Mouse (Mus musculus) cerebellum, adult (tissue): Measurements from ENCODE around the gene Lrguk.
A peak's percentile ranks its signal among the peaks of the same experiment; 100 is the strongest.

ENCODE experiments used
- ATAC-seq: cut with Nextera tagmentation; 2 replicates; pipeline ENCODE4 v1.9.2; 2017; ENCODE audit warnings: mild to moderate bottlenecking, moderate library complexity, mixed read lengths; ENCODE audit not compliant: insufficient number of reproducible peaks, low FRiP score, low TSS enrichment

Lrguk gene

GRCm38 (mm10) chr6:34028933-34029745, at the start of gene Lrguk:
Lrguk (plus strand) TSS chr6:34029448.
- ATAC-seq, result peak; percentile 96

- ATAC-seq, result no peak
These were observed 46.5 kb upstream of the Lrguk start for GRCm38 (mm10) chr6:33982709-33983108.

- no peak for ATAC-seq
These were observed 42.1 kb upstream of the Lrguk start for GRCm38 (mm10) chr6:33987132-33987531.

GRCm38 (mm10) chr6:33992213-33993034, 36.8 kb upstream of the Lrguk start:
- no peak for ATAC-seq

GRCm38 (mm10) chr6:33993842-33994241, 35.4 kb upstream of the Lrguk start:
- no peak for ATAC-seq

GRCm38 (mm10) chr6:33998590-33998989, 30.7 kb upstream of the Lrguk start:
- no peak for ATAC-seq

- ATAC-seq, result no peak
These were observed 29.7 kb upstream of the Lrguk start for GRCm38 (mm10) chr6:33999530-33999929.

GRCm38 (mm10) chr6:34000644-34001043, 28.6 kb upstream of the Lrguk start:
- ATAC-seq, result no peak

- no peak for ATAC-seq
These were observed 26.2 kb upstream of the Lrguk start for GRCm38 (mm10) chr6:34003033-34003432.

- no peak for ATAC-seq
These were observed 15.8 kb upstream of the Lrguk start for GRCm38 (mm10) chr6:34013469-34013868.

GRCm38 (mm10) chr6:34029746-34030027, 439 bp downstream of the Lrguk start:
- peak; percentile 47; the same call in 1 of the 2 replicates for ATAC-seq

- no peak for ATAC-seq
These were observed 4.8 kb downstream of the Lrguk start for GRCm38 (mm10) chr6:34034096-34034495.

- no peak for ATAC-seq
These were observed 5.6 kb downstream of the Lrguk start for GRCm38 (mm10) chr6:34034577-34035461.

GRCm38 (mm10) chr6:34040624-34041235, 11.5 kb downstream of the Lrguk start:
- ATAC-seq, result peak; percentile 59; the same call in 1 of the 2 replicates

- ATAC-seq, result no peak
These were observed 12.5 kb downstream of the Lrguk start for GRCm38 (mm10) chr6:34041589-34042280.

- ATAC-seq, result no peak
These were observed 15.1 kb downstream of the Lrguk start for GRCm38 (mm10) chr6:34044228-34044811.

- no peak for ATAC-seq
These were observed 15.7 kb downstream of the Lrguk start for GRCm38 (mm10) chr6:34044846-34045540.

- ATAC-seq, result no peak
These were observed 17.4 kb downstream of the Lrguk start for GRCm38 (mm10) chr6:34046551-34047186.
